Mouse (Mus musculus): Measurements from ENCODE around the gene Pold2.

Gene Pold2

GRCm38 (mm10) chr11:5877921-5878526, at the start of gene Pold2:
Pold2 (minus strand) TSS chr11:5878292.
- peak; percentile 97 for DNase-seq (ENCODE audit: low spot score)

GRCm38 (mm10) chr11:5926696-5927220, 48.7 kb upstream of the Pold2 start:
- DNase-seq (ENCODE audit: low spot score): no peak

GRCm38 (mm10) chr11:5924699-5925098, 46.6 kb upstream of the Pold2 start:
- DNase-seq (ENCODE audit: low spot score): no peak

GRCm38 (mm10) chr11:5920323-5920960, 42.4 kb upstream of the Pold2 start:
- no peak for DNase-seq (ENCODE audit: low spot score)

- no peak for DNase-seq (ENCODE audit: low spot score)
Observed at GRCm38 (mm10) chr11:5919606-5920005, 41.5 kb upstream of the Pold2 start.

GRCm38 (mm10) chr11:5918111-5918510, 40.0 kb upstream of the Pold2 start:
- DNase-seq (ENCODE audit: low spot score): no peak

- no peak for DNase-seq (ENCODE audit: low spot score)
Observed at GRCm38 (mm10) chr11:5916178-5916548, 38.1 kb upstream of the Pold2 start.

- no peak for DNase-seq (ENCODE audit: low spot score)
Observed at GRCm38 (mm10) chr11:5915429-5916177, 37.5 kb upstream of the Pold2 start.

- no peak for DNase-seq (ENCODE audit: low spot score)
Observed at GRCm38 (mm10) chr11:5914940-5915339, 36.8 kb upstream of the Pold2 start.

GRCm38 (mm10) chr11:5913936-5914335, 35.8 kb upstream of the Pold2 start:
- DNase-seq (ENCODE audit: low spot score): no peak

- no peak for DNase-seq (ENCODE audit: low spot score)
Observed at GRCm38 (mm10) chr11:5913256-5913655, 35.2 kb upstream of the Pold2 start.

- DNase-seq (ENCODE audit: low spot score): no peak
Observed at GRCm38 (mm10) chr11:5912635-5913034, 34.5 kb upstream of the Pold2 start.

GRCm38 (mm10) chr11:5908642-5909041, 30.6 kb upstream of the Pold2 start:
- no peak for DNase-seq (ENCODE audit: low spot score)

- no peak for DNase-seq (ENCODE audit: low spot score)
Observed at GRCm38 (mm10) chr11:5907096-5907495, 29.0 kb upstream of the Pold2 start.

GRCm38 (mm10) chr11:5905778-5906518, 27.9 kb upstream of the Pold2 start:
- DNase-seq (ENCODE audit: low spot score): no peak

GRCm38 (mm10) chr11:5904871-5905270, 26.8 kb upstream of the Pold2 start:
- DNase-seq (ENCODE audit: low spot score): no peak

GRCm38 (mm10) chr11:5904357-5904756, 26.3 kb upstream of the Pold2 start:
- no peak for DNase-seq (ENCODE audit: low spot score)

- no peak for DNase-seq (ENCODE audit: low spot score)
Observed at GRCm38 (mm10) chr11:5903844-5904243, 25.8 kb upstream of the Pold2 start.

- no peak for DNase-seq (ENCODE audit: low spot score)
Observed at GRCm38 (mm10) chr11:5902390-5902789, 24.3 kb upstream of the Pold2 start.

GRCm38 (mm10) chr11:5901950-5902349, 23.9 kb upstream of the Pold2 start:
- no peak for DNase-seq (ENCODE audit: low spot score)

- no peak for DNase-seq (ENCODE audit: low spot score)
Observed at GRCm38 (mm10) chr11:5901320-5901719, 23.2 kb upstream of the Pold2 start.

- no peak for DNase-seq (ENCODE audit: low spot score)
Observed at GRCm38 (mm10) chr11:5899286-5899685, 21.2 kb upstream of the Pold2 start.

Data from T-cell, adult 2 months (primary cell).